Mouse (Mus musculus): ENCODE data around the gene Gfi1b. TPM values are rescaled to one million over a fixed set of nuclear protein-coding genes. Genes with fewer than 3 reads are reported as not detected.

Gene Gfi1b
- total and polyA plus RNA-seq, 3 experiments: 82.9 to 277 (median 194) TPM

GRCm38 (mm10) chr2:28633136-28633535, 11.4 kb upstream of the Gfi1b start:
- H3K36me3 ChIP-seq (ENCODE audit: control insufficient read depth in 1 of 2, insufficient read depth in 2 of 2, low read length in 2 of 2): no peaks in the 10 kb centered on the region
- TF ChIP-seq ZNF384 (IDR thresholded peaks at IDR 0.05; ENCODE audit: low read depth, low read length): no peak
- TF ChIP-seq JUND (IDR thresholded peaks at IDR 0.05; ENCODE audit: low read depth, low read length): no peak
- TF ChIP-seq CHD2 (IDR thresholded peaks at IDR 0.05; ENCODE audit: low read length): no peak
- TF ChIP-seq USF1 (IDR thresholded peaks at IDR 0.05; ENCODE audit: low read depth, low read length): no peak
- no peak for TF ChIP-seq NRF1 (IDR thresholded peaks at IDR 0.05; ENCODE audit: insufficient read depth, low read depth, low read length, poor library complexity, severe bottlenecking)
- no peak for TF ChIP-seq ETS1 (IDR thresholded peaks at IDR 0.05; ENCODE audit: low read depth, low read length)
- TF ChIP-seq UBTF (IDR thresholded peaks at IDR 0.05; ENCODE audit: borderline replicate concordance, insufficient read depth, low read depth, low read length): no peak
- TF ChIP-seq ZKSCAN1 (IDR thresholded peaks at IDR 0.05; ENCODE audit: low read depth, low read length): no peak
- TF ChIP-seq BHLHE40 (IDR thresholded peaks at IDR 0.05; ENCODE audit: borderline replicate concordance, low read depth, low read length): no peak
- TF ChIP-seq ZC3H11A (IDR thresholded peaks at IDR 0.05; ENCODE audit: low read depth, low read length): peak; percentile 2; the same call in 1 of the 2 replicates
- no peak for TF ChIP-seq ZMIZ1 (IDR thresholded peaks at IDR 0.05; ENCODE audit: low read depth, low read length)
- no peak for TF ChIP-seq SIN3A (IDR thresholded peaks at IDR 0.05; ENCODE audit: low read length)
- TF ChIP-seq CTCF (IDR thresholded peaks at IDR 0.05 in 2 of 3, conservative IDR thresholded peaks at IDR 0.05 in 1 of 3; ENCODE audit: control insufficient read depth in 1 of 3, insufficient read depth in 1 of 3, low read depth in 2 of 3, low read length in 3 of 3, poor library complexity in 1 of 3, severe bottlenecking in 1 of 3): peak in 2 of 3 experiments; percentile 8 to 44; a peak in 4 of 6 replicates
- TF ChIP-seq SMC3 (IDR thresholded peaks at IDR 0.05; ENCODE audit: low read depth, low read length): peak; percentile 24; the same call in 1 of the 2 replicates
- TF ChIP-seq RAD21 (IDR thresholded peaks at IDR 0.05; ENCODE audit: low read depth, low read length): peak; percentile 27
- TF ChIP-seq TBP (IDR thresholded peaks at IDR 0.05; ENCODE audit: low read depth, low read length): peak; percentile 78
- TF ChIP-seq TAL1 (IDR thresholded peaks at IDR 0.05; ENCODE audit: low read length): no peak
- no peak for TF ChIP-seq TCF12 (IDR thresholded peaks at IDR 0.05; ENCODE audit: low read depth, low read length)
- TF ChIP-seq GATA1 (IDR thresholded peaks at IDR 0.05; ENCODE audit: low read depth, low read length): no peak
- H3K9ac ChIP-seq (ENCODE audit: control insufficient read depth, low read depth, low read length, poor library complexity, severe bottlenecking): no peak overlapping the region
- H3K4me1 ChIP-seq (ENCODE audit: control insufficient read depth in 1 of 2, insufficient read depth in 2 of 2, low read length in 2 of 2): no peaks in the 10 kb centered on the region
- no peak overlapping the region for H3K4me3 ChIP-seq (ENCODE audit: control insufficient read depth in 1 of 2, insufficient read depth in 1 of 2, low read depth in 2 of 2, low read length in 2 of 2)
- H3K9me3 ChIP-seq (replicated peaks; ENCODE audit: insufficient read depth, low read length): no peaks in the 10 kb centered on the region
- H3K27me3 ChIP-seq (ENCODE audit: control insufficient read depth in 1 of 2, insufficient read depth in 2 of 2, low read length in 2 of 2): no peaks in the 10 kb centered on the region
- H3K79me2 ChIP-seq (ENCODE audit: control insufficient read depth, insufficient read depth, low read length, poor library complexity): no peaks in the 10 kb centered on the region
- peak; percentile 48 for DNase-seq (ENCODE audit: low read depth, low spot score)
- H3K27ac ChIP-seq (ENCODE audit: control insufficient read depth, low read depth, low read length): no peak overlapping the region

- no peaks in the 10 kb centered on the region for H3K4me1 ChIP-seq (ENCODE audit: control insufficient read depth in 1 of 2, insufficient read depth in 2 of 2, low read length in 2 of 2)
- no peak overlapping the region for H3K9ac ChIP-seq (ENCODE audit: control insufficient read depth, low read depth, low read length, poor library complexity, severe bottlenecking)
- no peaks in the 10 kb centered on the region for H3K36me3 ChIP-seq (ENCODE audit: control insufficient read depth in 1 of 2, insufficient read depth in 2 of 2, low read length in 2 of 2)
- no peak overlapping the region for H3K27ac ChIP-seq (ENCODE audit: control insufficient read depth, low read depth, low read length)
- TF ChIP-seq POLR2AphosphoS5 (IDR thresholded peaks at IDR 0.05; ENCODE audit: borderline replicate concordance, low read depth, low read length): no peak
- TF ChIP-seq MYC (IDR thresholded peaks at IDR 0.05; ENCODE audit: low read depth, low read length): no peak
- TF ChIP-seq ZNF384 (IDR thresholded peaks at IDR 0.05; ENCODE audit: low read depth, low read length): no peak
- TF ChIP-seq NELFE (IDR thresholded peaks at IDR 0.05; ENCODE audit: low read depth, low read length): no peak
- no peak for TF ChIP-seq MYB (IDR thresholded peaks at IDR 0.05; ENCODE audit: low read depth, low read length)
- no peak for TF ChIP-seq MAZ (IDR thresholded peaks at IDR 0.05; ENCODE audit: low read depth, low read length)
- no peak for TF ChIP-seq JUND (IDR thresholded peaks at IDR 0.05; ENCODE audit: low read depth, low read length)
- no peaks in the 10 kb centered on the region for H3K9me3 ChIP-seq (replicated peaks; ENCODE audit: insufficient read depth, low read length)
- H3K27me3 ChIP-seq (ENCODE audit: control insufficient read depth in 1 of 2, insufficient read depth in 2 of 2, low read length in 2 of 2): no peaks in the 10 kb centered on the region
- no peak overlapping the region for H3K4me3 ChIP-seq (ENCODE audit: control insufficient read depth in 1 of 2, insufficient read depth in 1 of 2, low read depth in 2 of 2, low read length in 2 of 2)
- no peaks in the 10 kb centered on the region for H3K79me2 ChIP-seq (ENCODE audit: control insufficient read depth, insufficient read depth, low read length, poor library complexity)
- no peak for DNase-seq (ENCODE audit: low read depth, low spot score)
These were observed 10.8 kb upstream of the Gfi1b start for GRCm38 (mm10) chr2:28632626-28633025.

Data from MEL (cell line).